Mouse (Mus musculus): ENCODE measurements around the gene Tmem150a.
A peak's percentile ranks its signal among the peaks of the same experiment; 100 is the strongest.

Gene Tmem150a

DNA sequence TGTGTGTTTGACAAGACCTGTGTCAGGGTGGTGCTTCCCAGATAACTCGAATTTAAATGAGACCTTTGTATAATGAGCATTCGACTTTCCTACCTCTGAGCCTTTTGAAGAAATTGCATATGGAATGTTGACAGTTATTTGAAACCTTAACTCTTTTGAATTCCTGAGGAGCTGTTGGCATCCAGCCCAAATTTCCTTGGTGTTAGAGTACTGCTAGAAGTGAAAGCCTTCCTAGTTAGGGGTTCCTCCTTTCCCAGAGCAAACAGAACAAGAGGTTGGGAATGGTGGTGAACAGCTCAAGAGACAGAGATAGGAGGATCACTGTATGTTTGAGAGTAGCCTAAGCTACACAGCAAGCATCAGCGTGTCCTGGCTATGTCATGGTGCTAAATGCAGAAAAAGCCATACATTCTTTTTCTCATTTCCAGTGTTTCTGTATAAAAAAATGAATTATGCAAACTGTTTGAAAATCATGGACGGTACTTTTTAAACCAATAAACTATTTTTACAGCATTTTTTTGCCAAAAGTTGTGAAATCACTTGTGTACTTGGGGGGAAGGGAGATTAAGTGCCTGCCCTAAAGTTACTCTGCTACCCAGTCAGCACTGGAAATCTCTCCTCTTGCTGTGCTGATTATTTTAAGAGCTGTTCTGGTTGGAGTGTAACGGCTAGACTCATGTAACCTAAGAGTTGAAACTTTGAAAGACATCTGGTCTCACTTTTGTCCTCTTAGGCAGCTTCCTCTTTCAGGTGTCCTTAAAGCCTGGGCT lies 2.4 kb upstream of the Tmem150a start:
- DNase-seq = peak in 1 of 2 experiments; percentile 63

GRCm38 (mm10) chr6:72354025-72354424 lies 1.2 kb upstream of the Tmem150a start:
- no peak for DNase-seq

- DNase-seq = no peak
Observed at GRCm38 (mm10) chr6:72356001-72356532, 820 bp downstream of the Tmem150a start.

GRCm38 (mm10) chr6:72357164-72358079 lies 2.2 kb downstream of the Tmem150a start:
- peak in 1 of 2 experiments; percentile 30 for DNase-seq

DNA sequence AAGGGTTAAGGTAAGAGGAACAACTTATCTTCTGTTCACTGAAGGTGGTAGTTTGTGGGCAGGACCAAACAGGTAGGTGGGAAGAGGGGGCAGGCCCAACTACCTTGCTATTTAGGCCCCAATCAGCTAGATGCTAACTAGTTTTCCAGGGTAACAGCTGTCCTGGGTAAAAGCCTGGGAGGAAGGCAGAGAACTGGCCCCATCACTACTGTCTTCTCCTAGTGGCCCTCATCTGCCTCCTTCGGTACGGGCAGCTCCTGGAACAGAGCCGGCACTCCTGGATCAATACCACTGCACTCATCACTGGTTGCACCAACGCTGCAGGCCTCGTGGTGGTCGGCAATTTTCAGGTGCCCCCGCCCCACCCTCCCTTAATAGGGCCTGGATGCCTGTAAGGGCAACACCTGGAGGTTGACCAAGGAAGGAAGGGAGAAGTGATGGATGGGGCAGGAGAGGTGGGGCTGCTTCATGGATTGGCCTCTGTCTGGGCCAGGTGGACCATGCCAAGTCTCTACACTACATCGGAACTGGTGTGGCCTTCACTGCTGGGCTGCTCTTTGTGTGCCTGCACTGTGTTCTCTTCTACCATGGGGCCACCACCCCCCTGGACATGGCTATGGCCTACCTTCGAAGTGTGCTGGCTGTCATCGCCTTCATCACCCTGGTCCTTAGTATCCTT lies 3.0 kb downstream of the Tmem150a start:
- no peak for DNase-seq

DNA sequence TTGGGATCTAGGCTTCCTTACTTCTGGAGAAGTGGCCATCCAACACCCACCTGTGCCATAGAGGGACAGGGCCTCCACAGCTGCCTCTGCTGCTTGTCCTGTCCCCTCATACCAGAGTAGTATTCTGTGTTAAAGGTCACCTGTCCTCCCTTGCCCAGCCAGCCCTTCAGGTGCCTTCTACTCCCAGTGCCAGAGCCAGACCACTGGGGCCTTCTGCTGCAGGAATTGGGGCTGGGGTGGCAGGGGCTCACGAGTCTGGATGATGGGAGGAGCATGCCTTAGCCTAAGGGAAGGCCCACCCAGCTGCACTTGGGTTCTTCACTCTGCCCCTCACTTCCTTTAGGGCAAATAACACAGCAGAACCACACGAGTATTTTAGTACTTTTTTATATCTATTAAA lies 4.1 kb downstream of the Tmem150a start:
- DNase-seq = no peak

- DNase-seq = no peak
Observed at GRCm38 (mm10) chr6:72359891-72360598, 4.8 kb downstream of the Tmem150a start.

GRCm38 (mm10) chr6:72360599-72360935 lies 5.3 kb downstream of the Tmem150a start:
- peak in 1 of 2 experiments; percentile 35 for DNase-seq

- peak in 1 of 2 experiments; percentile 39 for DNase-seq
Observed at GRCm38 (mm10) chr6:72361121-72361551, 5.9 kb downstream of the Tmem150a start.

DNA sequence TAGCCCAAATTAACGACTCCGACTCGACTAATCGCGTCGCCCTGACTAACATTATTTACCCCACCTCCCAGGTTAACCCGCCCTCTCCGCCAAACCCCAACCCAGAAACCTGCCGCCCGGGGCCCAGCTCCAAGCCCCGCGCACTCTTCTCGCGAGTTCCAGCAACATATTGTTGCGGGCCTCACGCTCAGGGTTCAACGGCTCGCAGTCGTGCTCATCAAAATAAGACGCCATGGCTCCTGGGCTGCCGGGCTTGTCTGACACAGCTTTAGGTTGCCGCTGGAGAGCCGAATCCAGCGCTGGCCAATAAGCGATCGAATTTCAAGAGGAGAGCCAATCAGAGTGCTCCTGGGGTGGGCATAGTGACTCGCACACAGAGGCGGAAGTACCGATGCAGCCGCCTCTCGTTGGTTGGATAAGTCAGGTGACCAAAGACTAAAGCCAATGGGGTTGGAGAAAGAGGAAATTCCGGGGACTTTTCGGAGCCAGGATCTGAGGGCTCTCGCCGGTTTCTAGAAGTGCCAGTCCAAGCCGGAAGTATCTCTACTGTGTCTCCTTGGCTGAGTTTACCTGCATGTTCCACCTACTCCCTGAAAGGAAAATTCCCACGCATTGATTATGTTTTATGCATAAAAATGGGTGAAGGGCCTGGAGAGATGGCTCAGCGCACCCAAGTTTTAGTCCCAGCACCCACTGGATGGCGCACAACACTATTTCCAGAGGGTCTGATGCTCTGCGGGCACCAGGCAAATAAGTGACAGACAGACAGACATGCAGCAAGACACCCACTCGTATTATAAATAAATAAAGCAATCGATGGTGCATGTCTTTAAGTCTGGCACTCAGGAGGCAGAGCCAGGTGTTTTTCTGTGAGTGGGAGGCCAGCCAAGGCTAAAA lies 7.1 kb downstream of the Tmem150a start:
- DNase-seq = peak; percentile 97

- no peak for DNase-seq
Observed at GRCm38 (mm10) chr6:72364009-72364408, 8.8 kb downstream of the Tmem150a start.

DNA sequence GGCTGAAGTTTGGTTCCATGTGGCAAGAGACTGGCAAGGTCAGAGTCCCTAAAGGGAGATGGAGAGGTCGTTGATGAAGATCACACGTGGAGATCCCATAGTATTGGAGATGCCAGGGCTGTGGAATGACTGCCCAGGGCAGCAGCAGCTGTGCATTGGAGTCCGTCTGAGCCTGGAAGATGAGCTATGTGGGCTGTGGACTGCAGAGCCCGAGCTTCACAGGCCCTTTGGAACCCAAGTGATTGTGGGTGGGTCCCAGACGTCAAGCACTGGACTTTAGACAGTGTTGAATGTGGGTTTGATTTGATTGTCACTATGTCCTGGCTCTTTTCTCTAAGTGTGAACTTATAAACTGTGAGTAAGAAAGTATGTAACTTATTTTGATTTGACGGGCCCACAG lies 9.7 kb downstream of the Tmem150a start:
- DNase-seq = no peak

DNA sequence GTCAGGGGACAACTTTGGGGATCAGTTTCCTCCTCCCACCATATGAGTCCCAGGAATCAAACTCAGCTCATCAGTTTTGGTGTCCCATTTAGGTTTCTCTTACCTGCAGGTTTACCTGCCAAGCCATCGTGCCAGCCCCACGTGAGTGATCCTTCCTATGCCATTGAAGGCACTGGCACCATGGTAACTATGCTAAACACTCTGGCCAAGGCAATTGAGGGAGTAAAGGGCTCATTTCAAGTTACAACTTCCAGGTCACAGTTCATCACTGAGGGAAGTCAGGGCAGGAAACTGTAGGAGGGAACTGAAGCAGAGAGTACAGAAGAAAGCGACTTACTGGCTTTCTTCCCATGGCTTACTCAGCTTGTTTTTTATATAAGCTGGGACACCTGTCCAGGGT lies 11.1 kb downstream of the Tmem150a start:
- no peak for DNase-seq

DNA sequence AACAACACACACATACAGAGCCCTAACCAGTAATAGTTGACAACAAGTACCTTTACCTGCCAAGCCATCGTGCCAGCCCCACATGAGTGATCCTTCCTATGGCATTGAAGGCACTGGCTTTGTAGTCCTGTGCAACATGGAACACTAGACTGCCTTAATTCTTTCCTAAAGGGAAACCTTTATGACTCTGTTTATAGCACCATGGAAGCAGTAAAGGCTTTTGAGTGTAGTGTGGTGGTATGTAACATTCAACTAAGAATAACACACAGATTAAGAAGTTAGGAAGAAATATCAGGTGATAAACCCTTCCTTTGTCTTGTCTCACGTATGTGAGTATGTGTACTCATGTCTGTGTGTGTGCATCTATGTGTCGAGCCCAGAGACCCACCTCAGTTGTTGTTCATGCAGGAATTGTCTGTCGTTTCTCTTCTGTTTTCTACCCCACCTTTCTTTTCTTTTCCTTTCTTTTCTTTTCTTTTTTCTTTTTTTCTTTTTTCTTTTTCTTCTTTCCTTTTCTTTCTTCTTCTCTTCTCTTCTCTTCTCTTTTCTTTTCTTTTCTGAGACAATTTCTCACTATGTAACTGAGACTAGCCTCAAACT lies 11.7 kb downstream of the Tmem150a start, which contains the start of gene Rnf181:
Gene Rnf181 (minus strand): TSS at position 113 of the 600 bp plus-strand sequence.
- DNase-seq = no peak

- no peak for DNase-seq
Observed at GRCm38 (mm10) chr6:72367460-72367974, 12.3 kb downstream of the Tmem150a start.

DNA sequence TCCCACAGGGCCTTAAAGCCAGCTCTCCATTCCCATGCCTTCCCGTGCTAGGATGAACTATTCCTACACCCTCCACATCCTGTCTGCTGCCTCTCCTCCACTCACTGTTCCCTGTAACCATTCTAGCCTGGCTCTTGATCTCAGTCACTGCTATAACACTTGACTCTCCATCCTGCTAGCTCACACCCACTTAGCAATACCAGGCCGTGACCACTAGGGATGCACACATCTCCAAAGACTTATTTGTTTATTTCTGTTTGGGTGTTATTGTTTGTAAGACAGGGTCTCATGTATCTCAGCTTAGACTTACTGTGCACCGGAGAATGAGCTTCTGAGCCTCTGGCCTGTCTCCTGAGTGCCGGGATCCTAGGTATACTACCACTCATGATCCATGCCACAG lies 14.3 kb downstream of the Tmem150a start:
- DNase-seq = no peak

GRCm38 (mm10) chr6:72370091-72370490 lies 14.8 kb downstream of the Tmem150a start:
- no peak for DNase-seq

DNA sequence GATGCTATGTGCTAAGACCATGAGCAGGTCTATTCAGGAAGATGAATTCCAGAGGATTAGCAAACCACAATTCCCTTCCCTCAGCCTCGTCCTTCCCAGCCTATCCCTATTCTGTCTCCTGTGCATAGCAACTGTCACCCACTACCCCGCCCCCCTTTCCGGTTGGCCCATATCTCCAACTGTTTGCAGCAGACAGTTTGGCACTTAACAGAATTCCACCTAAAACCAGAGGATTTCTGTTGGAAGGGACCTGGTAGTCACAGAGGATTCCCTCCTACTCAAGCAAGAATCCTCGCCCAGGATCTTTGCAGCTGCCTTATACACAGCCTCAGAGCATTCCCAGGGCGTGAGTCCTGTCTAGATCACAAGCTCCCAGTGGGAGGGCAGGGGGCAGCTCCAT lies 15.9 kb downstream of the Tmem150a start:
- DNase-seq = no peak

GRCm38 (mm10) chr6:72371571-72371970 lies 16.3 kb downstream of the Tmem150a start:
- no peak for DNase-seq

DNA sequence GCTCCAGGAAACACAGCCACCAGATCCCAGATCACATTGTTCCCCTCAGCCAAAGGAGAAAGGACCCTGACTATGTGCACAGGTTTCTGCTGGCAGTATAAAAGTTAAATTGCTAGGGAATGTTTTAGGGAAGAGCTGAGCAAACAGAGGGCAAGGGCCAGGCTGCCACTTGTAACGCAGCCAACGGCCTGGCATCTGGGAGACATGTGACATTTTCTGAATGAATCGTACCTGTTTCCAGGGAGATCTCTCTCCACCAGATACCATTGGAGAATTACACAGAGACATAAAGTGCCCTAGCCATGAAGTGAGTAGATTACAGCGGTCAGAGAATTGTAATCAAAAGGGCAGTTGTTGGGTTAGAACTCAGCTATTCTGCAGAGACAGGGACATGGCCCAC lies 17.9 kb downstream of the Tmem150a start:
- DNase-seq = peak in 1 of 2 experiments; percentile 72

DNA sequence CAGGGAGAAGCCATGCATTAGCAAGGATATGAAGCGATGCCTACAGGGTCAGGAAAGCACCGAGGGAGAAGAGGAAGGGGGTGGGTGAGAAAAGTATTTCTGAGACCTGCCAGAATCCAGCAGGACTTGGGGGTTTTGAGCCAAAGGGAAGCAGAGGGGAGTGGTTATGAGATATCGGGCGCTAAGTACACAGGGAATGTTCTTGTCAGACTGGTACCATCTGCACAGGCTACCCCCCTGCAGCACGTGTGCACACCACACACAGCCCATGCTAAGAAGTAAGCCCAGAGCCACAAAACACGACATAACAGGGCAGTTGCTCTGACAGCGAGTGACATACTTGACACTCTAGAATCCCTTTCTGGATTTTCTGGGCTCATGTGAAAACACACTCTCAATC lies 19.0 kb downstream of the Tmem150a start:
- DNase-seq = no peak

Measured in lung, postnatal 4 days (tissue).